Mouse (Mus musculus): Measurements from ENCODE around the gene C2cd6.

Gene C2cd6

DNA sequence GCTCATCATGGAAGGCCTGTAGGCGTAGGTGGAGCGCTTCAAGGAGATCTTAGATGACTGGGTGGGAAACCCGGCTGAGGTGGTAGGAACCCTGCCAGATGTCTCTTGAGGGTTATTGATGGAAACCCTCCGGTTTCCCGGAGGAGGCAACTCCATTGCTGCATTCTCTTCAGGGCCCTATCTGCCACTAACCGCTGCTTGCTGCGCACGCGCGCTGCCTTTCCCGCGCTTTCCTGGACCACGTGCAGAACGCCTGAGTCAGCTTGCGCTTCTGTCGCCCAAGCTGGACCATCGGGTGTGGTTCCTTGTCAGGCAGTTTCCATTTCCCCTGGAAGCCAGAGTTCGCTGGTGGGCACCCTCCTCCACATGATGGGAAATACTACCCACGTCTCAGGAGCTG is at the start of gene C2cd6:
C2cd6 (minus strand) TSS at position 196 of the 400 bp plus-strand sequence.
- DNase-seq (ENCODE audit: low read depth, low spot score) = no peak

DNA sequence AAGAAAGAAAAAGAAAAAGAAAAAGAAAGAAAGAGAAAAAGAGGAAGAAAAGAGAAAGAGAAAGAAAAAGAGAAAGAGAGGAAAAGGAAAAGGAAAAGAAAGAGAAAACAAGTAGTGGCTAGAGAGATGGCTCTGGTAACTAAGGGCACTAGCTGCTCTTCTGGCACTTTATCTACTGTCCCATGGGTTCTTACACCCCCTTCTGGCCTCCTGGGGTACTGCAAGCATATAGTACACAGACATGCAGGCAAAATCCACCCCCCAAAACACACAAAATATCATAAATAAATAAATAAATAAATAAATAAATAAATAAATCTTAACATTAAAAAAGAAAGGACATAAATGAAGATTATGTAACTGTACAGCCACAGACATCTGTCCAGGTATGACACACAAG is 48.1 kb upstream of the C2cd6 start:
- no peak for DNase-seq (ENCODE audit: low read depth, low spot score)

DNA sequence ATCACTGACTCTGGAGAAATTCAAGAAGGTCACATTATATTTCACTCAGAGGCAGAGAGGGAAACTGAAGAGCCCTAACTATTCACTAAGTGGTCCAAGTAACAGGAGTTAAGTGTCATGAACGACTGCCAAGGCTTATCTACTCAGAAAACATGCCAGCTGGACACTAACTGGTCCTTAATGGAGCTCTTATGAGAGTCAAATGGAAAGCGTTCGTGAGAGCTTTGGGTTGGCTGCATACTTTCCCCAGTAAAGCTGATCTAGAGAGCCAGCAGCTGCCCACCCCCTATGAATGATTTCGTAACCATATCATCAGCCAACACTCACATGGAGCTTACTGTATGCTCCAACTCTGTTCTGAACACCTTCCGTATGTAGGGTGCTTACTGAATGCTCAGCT is 39.7 kb upstream of the C2cd6 start:
- no peak for DNase-seq (ENCODE audit: low read depth, low spot score)

- DNase-seq (ENCODE audit: low read depth, low spot score) = no peak
Measured at GRCm38 (mm10) chr1:59128879-59129278, 34.2 kb upstream of the C2cd6 start.

DNA sequence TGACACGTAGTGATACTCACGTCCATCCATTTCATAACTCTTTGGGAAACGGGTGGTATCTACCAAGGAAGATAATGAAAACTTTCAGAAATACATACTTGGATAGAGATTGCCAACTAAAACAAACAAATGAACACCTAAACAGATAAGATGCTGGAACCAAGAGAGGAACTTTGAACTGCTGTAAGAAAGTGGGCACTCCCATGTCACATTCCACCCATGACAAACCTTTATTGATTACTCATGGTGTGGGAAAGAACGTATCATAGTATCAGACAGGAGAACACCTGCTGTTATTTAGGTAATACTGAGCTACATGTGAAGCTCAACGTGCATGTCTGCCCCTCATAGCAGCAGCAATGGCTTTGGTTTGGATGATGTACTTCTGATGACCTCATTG is 30.9 kb upstream of the C2cd6 start:
- DNase-seq (ENCODE audit: low read depth, low spot score) = no peak

- peak; percentile 92 for DNase-seq (ENCODE audit: low read depth, low spot score)
Measured at GRCm38 (mm10) chr1:59119720-59120457, 25.2 kb upstream of the C2cd6 start, which contains the start of gene Tmem237. Gene Tmem237 (minus strand): TSS chr1:59120408.

- no peak for DNase-seq (ENCODE audit: low read depth, low spot score)
Measured at GRCm38 (mm10) chr1:59110524-59110923, 15.8 kb upstream of the C2cd6 start.

- DNase-seq (ENCODE audit: low read depth, low spot score) = no peak
Measured at GRCm38 (mm10) chr1:59102071-59102470, 7.4 kb upstream of the C2cd6 start.

DNA sequence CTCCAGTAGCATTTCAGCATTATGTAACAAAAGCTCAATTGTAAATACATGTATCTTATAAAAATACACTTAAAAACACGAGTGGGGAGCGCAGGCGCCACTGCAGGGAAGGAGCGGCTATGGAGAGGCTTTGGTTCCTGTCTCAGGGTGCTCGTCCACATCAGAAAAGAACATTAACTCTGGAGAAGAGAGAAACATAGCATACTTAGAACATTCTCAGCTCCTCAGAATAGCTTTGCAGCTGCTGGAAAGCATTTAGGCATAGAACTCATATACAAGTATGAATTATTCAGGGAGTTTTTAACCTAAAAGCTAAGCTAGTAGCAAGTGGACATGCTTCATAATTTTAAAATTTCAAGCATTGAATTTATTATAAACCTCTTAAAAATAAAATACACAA is 6.3 kb upstream of the C2cd6 start:
- peak; percentile 9 for DNase-seq (ENCODE audit: low read depth, low spot score)

- DNase-seq (ENCODE audit: low read depth, low spot score) = no peak
Measured at GRCm38 (mm10) chr1:59070867-59071266, 23.8 kb downstream of the C2cd6 start.

DNA sequence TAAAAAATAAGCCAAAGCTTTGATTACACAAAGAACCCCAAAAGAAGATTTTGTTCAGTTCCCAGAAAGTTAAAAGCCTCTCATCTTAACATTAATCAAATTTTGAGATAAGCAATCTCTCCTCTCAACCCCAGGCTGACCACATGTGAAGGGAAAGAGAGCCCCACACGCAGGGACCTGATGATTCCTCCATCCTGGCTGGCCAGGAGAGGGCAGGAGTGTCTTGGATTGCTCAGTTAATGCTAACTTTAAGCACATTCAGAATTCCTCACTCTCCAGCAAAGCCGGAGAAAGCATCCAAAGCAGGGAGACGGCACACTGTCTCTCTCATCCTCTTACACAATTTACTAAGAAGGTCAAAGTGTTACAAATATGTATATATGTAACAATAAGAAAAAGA is 26.7 kb downstream of the C2cd6 start:
- DNase-seq (ENCODE audit: low read depth, low spot score) = peak; percentile 8

DNA sequence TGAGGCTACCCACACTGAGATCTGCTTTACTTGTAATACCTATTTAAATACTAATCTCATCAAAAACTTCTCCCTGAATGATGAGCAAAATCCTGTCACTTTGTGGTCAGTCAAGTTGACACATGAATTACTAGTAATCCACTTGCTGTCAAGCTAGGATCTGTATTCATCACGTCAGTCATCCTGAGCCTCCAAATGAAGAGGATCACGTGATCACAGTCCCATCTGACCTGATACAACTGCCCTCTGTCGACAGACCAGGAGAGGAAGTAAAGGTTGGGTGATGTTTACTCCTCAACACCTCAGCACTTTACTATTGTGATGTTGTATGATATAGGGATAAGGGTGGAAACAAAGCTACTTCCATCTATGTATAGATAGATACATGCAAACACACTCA is 31.0 kb downstream of the C2cd6 start:
- no peak for DNase-seq (ENCODE audit: low read depth, low spot score)

- no peak for DNase-seq (ENCODE audit: low read depth, low spot score)
Measured at GRCm38 (mm10) chr1:59056955-59057354, 37.7 kb downstream of the C2cd6 start.

DNA sequence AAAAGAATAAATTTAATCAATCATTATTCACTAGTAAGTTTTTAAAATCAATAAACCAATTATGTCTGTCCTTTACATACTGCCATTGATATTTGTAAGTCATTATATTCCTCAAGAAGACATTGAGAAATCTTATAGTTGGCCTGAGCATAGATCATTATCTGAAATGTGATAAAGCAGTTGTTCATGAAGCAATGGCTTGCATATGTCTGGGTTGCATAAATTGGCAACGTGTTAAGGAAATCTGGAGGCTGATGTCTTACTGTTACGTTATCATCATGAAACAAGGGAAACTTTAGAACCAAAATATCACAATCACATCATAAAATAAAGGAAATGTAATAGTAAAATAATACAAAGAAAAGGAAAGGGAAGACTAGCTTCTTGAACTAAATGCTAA is 43.4 kb downstream of the C2cd6 start:
- DNase-seq (ENCODE audit: low read depth, low spot score) = no peak

DNA sequence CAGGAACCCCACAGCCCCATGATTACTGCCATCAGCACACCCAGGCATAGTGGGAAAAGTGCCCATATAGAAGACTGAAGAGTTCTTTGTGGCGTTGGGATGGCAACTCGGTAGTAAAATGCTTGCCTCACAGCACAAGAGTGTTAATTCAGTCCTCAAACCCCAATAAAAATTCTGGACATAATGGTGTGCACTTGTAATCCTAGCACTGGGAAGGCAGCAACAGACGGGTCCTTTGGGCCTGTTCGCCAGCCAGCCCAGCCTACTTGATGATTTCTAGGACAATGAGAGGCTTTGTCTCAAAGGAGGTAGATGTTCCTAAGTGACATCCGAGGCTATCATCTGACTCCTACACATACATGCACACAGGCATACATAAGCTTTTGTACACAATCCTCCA is 57.0 kb downstream of the C2cd6 start:
- no peak for DNase-seq (ENCODE audit: low read depth, low spot score)

DNA sequence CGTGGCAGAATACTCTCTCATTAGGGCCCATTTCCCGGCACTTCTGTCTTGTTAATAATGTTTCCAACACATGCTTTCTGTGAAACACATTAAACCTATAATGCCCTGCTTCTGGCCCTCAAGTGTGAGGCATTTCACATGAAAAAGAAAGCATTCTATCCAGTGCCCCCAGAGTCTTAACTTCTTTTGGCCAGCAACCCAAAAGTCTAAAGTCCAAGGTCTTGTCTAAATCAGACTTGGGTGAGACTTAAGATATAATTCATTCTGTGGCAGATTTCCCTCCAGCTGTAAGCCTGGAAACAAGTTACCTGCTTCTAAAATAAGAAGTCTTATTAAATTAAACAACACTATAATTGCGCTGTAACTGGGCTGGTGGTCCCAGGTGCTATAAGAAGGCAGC is 73.1 kb downstream of the C2cd6 start:
- DNase-seq (ENCODE audit: low read depth, low spot score) = no peak

DNA sequence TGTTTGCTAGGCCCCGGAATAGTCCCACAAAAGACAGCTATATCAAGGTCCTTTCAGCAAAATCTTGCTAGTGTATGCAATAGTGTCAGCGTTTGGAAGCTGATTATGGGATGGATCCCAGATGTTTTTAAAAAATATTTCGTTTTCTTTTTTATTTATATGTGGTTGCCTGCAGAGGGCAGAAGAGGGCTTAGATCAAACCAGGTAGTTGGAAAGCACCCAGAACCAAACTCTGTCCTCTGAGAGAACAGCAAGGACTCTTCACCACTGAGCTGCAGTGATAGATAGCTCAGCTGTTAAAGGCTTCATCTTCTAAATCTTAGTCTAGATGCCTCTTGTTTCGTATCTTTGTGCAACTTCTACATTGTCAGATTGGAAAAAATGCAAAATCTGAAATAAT is 85.5 kb downstream of the C2cd6 start:
- DNase-seq (ENCODE audit: low read depth, low spot score) = no peak
